Mouse (Mus musculus) liver, embryonic 14.5 days (tissue): ENCODE results near the gene Hyal3.

Experiments
- CTCF ChIP-seq: IDR thresholded peaks from 2 replicates; pipeline ENCODE4 v1.5.1; 2016; ENCODE audit warnings: antibody characterized with exemption, low read depth, control low read depth
- EP300 ChIP-seq: IDR thresholded peaks from 2 replicates; pipeline ENCODE4 v1.6.1; 2016; ENCODE audit warnings: antibody characterized with exemption, low read depth

- TF ChIP-seq CTCF = no peak
- no peak for TF ChIP-seq EP300
Measured at GRCm38 (mm10) chr9:107624539-107624938, 43.9 kb downstream of the Hyal3 start.
